Mouse (Mus musculus): ENCODE results near the gene Slc6a11. TPM values are rescaled to one million over a fixed set of nuclear protein-coding genes. Genes with fewer than 3 reads are reported as not detected.

Gene Slc6a11
- polyA plus RNA-seq, 1 experiment from 2014 or later: 0.47 TPM

GRCm38 (mm10) chr6:114142480-114142879, 11.4 kb downstream of the Slc6a11 start:
- Histone ChIP-seq H3K36me3 (no peaks in the 10 kb centered on the region), H3K4me1 (replicated peaks) (peaks cover 18% of the 10 kb centered on the region), H3K27ac (no peak overlapping the region), H3K9me3 (0 out of 2 replicates have a peak, but pooled peaks cover 8% of the 10 kb centered on the region), H3K4me3 (no peak overlapping the region), H3K27me3 (ENCODE audit: insufficient read depth, poor library complexity, severe bottlenecking) (peaks cover 4% of the 10 kb centered on the region; the same call in 1 of the 2 replicates)
- 93% methylated on average over 11 of the region's 11 CpGs for WGBS
- no peak for DNase-seq (ENCODE audit: low spot score)

- Histone ChIP-seq H3K36me3 (no peaks in the 10 kb centered on the region), H3K4me1 (replicated peaks) (peaks cover 16% of the 10 kb centered on the region), H3K27me3 (ENCODE audit: insufficient read depth, poor library complexity, severe bottlenecking) (peaks cover 5% of the 10 kb centered on the region; the same call in 1 of the 2 replicates), H3K4me3 (no peak overlapping the region), H3K9me3 (0 out of 2 replicates have a peak, but pooled peaks cover 8% of the 10 kb centered on the region), H3K27ac (no peak overlapping the region)
- WGBS: 52% methylated on average over 2 of the region's 2 CpGs
- DNase-seq (ENCODE audit: low spot score): no peak
These were observed 12.5 kb downstream of the Slc6a11 start for GRCm38 (mm10) chr6:114143544-114143943.

GRCm38 (mm10) chr6:114144447-114145105, 13.5 kb downstream of the Slc6a11 start:
- DNase-seq (ENCODE audit: low spot score): no peak
- Histone ChIP-seq H3K4me3 (no peak overlapping the region), H3K4me1 (replicated peaks) (peaks cover 15% of the 10 kb centered on the region), H3K27ac (no peak overlapping the region), H3K27me3 (ENCODE audit: insufficient read depth, poor library complexity, severe bottlenecking) (peaks cover 5% of the 10 kb centered on the region; the same call in 1 of the 2 replicates), H3K9me3 (0 out of 2 replicates have a peak, but pooled peaks cover 8% of the 10 kb centered on the region), H3K36me3 (no peaks in the 10 kb centered on the region)
- WGBS: 72% methylated on average over 6 of the region's 6 CpGs

- Histone ChIP-seq H3K4me3 (no peak overlapping the region), H3K27ac (no peak overlapping the region), H3K9me3 (0 out of 2 replicates have a peak, but pooled peaks cover 4% of the 10 kb centered on the region), H3K27me3 (ENCODE audit: insufficient read depth, poor library complexity, severe bottlenecking) (peaks cover 5% of the 10 kb centered on the region; the same call in 1 of the 2 replicates), H3K36me3 (no peaks in the 10 kb centered on the region), H3K4me1 (replicated peaks) (peaks cover 22% of the 10 kb centered on the region)
- DNase-seq (ENCODE audit: low spot score): no peak
- 79% methylated on average over 6 of the region's 6 CpGs for WGBS
These were observed 14.7 kb downstream of the Slc6a11 start for GRCm38 (mm10) chr6:114145650-114146329.

GRCm38 (mm10) chr6:114155720-114156119, 24.7 kb downstream of the Slc6a11 start:
- Histone ChIP-seq H3K9me3 (no peaks in the 10 kb centered on the region), H3K27ac (no peak overlapping the region), H3K36me3 (no peaks in the 10 kb centered on the region), H3K27me3 (ENCODE audit: insufficient read depth, poor library complexity, severe bottlenecking) (peaks cover 14% of the 10 kb centered on the region; the same call in 1 of the 2 replicates), H3K4me3 (no peak overlapping the region), H3K4me1 (replicated peaks) (peaks cover 8% of the 10 kb centered on the region; the same call in 1 of the 2 replicates)
- WGBS: 88% methylated on average over 10 of the region's 10 CpGs
- no peak for DNase-seq (ENCODE audit: low spot score)

GRCm38 (mm10) chr6:114158811-114159210, 27.8 kb downstream of the Slc6a11 start:
- H3K4me3 ChIP-seq: no peak overlapping the region
- 85% methylated on average over 7 of the region's 7 CpGs for WGBS
- no peak overlapping the region for H3K27ac ChIP-seq
- no peak for DNase-seq (ENCODE audit: low spot score)
- H3K27me3 ChIP-seq (ENCODE audit: insufficient read depth, poor library complexity, severe bottlenecking): peaks cover 14% of the 10 kb centered on the region
- no peaks in the 10 kb centered on the region for H3K36me3 ChIP-seq
- H3K9me3 ChIP-seq: no peaks in the 10 kb centered on the region
- peaks cover 17% of the 10 kb centered on the region for H3K4me1 ChIP-seq (replicated peaks)

GRCm38 (mm10) chr6:114160732-114161131, 29.7 kb downstream of the Slc6a11 start:
- WGBS: 76% methylated on average over 8 of the region's 8 CpGs
- Histone ChIP-seq H3K27me3 (ENCODE audit: insufficient read depth, poor library complexity, severe bottlenecking) (peaks cover 14% of the 10 kb centered on the region), H3K4me1 (replicated peaks) (peaks cover 17% of the 10 kb centered on the region), H3K9me3 (no peaks in the 10 kb centered on the region), H3K36me3 (no peaks in the 10 kb centered on the region), H3K4me3 (no peak overlapping the region), H3K27ac (no peak overlapping the region)
- no peak for DNase-seq (ENCODE audit: low spot score)

GRCm38 (mm10) chr6:114174052-114174397, 43.0 kb downstream of the Slc6a11 start:
- DNase-seq (ENCODE audit: low spot score): peak; percentile 6
- Histone ChIP-seq H3K27ac (peak overlapping the region; percentile 37), H3K4me3 (peak overlapping the region; percentile 35), H3K9me3 (no peaks in the 10 kb centered on the region), H3K4me1 (replicated peaks) (peaks cover 21% of the 10 kb centered on the region), H3K36me3 (no peaks in the 10 kb centered on the region), H3K27me3 (ENCODE audit: insufficient read depth, poor library complexity, severe bottlenecking) (peaks cover 72% of the 10 kb centered on the region)
- WGBS: 1% methylated on average over 8 of the region's 8 CpGs

- Histone ChIP-seq H3K36me3 (no peaks in the 10 kb centered on the region), H3K4me1 (replicated peaks) (peaks cover 21% of the 10 kb centered on the region), H3K27me3 (ENCODE audit: insufficient read depth, poor library complexity, severe bottlenecking) (peaks cover 77% of the 10 kb centered on the region), H3K4me3 (peak overlapping the region; percentile 35), H3K27ac (peak overlapping the region; percentile 37), H3K9me3 (no peaks in the 10 kb centered on the region)
- no peak for DNase-seq (ENCODE audit: low spot score)
- WGBS: 4% methylated on average over 9 of the region's 9 CpGs
These were observed 43.5 kb downstream of the Slc6a11 start for GRCm38 (mm10) chr6:114174398-114175140.

GRCm38 (mm10) chr6:114178141-114178540, 47.1 kb downstream of the Slc6a11 start:
- H3K27me3 ChIP-seq (ENCODE audit: insufficient read depth, poor library complexity, severe bottlenecking): peaks cover 91% of the 10 kb centered on the region
- DNase-seq (ENCODE audit: low spot score): no peak

GRCm38 (mm10) chr6:114182366-114183179, 51.5 kb downstream of the Slc6a11 start:
- WGBS: 34% methylated on average over 7 of the region's 7 CpGs
- DNase-seq (ENCODE audit: low spot score): peak; percentile 30
- no peak overlapping the region for H3K27ac ChIP-seq
- peaks cover 15% of the 10 kb centered on the region for H3K4me1 ChIP-seq (replicated peaks)
- no peaks in the 10 kb centered on the region for H3K9me3 ChIP-seq
- H3K27me3 ChIP-seq (ENCODE audit: insufficient read depth, poor library complexity, severe bottlenecking): peaks cover 88% of the 10 kb centered on the region
- H3K4me3 ChIP-seq: no peak overlapping the region
- H3K36me3 ChIP-seq: no peaks in the 10 kb centered on the region

More at GRCm38 (mm10) chr6:114178141-114178540, 47.1 kb downstream of the Slc6a11 start:
- no peaks in the 10 kb centered on the region for H3K9me3 ChIP-seq
- no peak overlapping the region for H3K27ac ChIP-seq
- peaks cover 35% of the 10 kb centered on the region for H3K4me1 ChIP-seq (replicated peaks)
- H3K36me3 ChIP-seq: no peaks in the 10 kb centered on the region
- 91% methylated on average over 3 of the region's 3 CpGs for WGBS
- no peak overlapping the region for H3K4me3 ChIP-seq

GRCm38 (mm10) chr6:114187121-114187520, 56.1 kb downstream of the Slc6a11 start:
- H3K27me3 ChIP-seq (ENCODE audit: insufficient read depth, poor library complexity, severe bottlenecking): peaks cover 84% of the 10 kb centered on the region
- no peak overlapping the region for H3K4me3 ChIP-seq
- 53% methylated on average over 4 of the region's 4 CpGs for WGBS
- peak; percentile 19 for DNase-seq (ENCODE audit: low spot score)
- H3K27ac ChIP-seq: no peak overlapping the region
- peaks cover 11% of the 10 kb centered on the region for H3K4me1 ChIP-seq (replicated peaks)
- no peaks in the 10 kb centered on the region for H3K9me3 ChIP-seq
- H3K36me3 ChIP-seq: no peaks in the 10 kb centered on the region

Data from hindbrain, embryonic 10.5 days (tissue).